Comparison of ENCODE assay signal across 17 mouse cellular contexts in genomic region chr2:85105426-85106013, GRCm38 (mm10). TPM values are rescaled to one million over a fixed set of nuclear protein-coding genes. Genes with fewer than 3 reads are reported as not detected.
DNase-seq lines count a peak whose midpoint lies in the region; ATAC-seq lines count a peak whose summit lies in the region.
"Had no signal": no experiment of that assay in that cellular context is flagged by ENCODE, and none has a peak within 500 bp of the region (broad histone marks: within the 10 kb centered on the region; RNA-seq: fewer than 3 reads in every experiment).

No protein-coding gene starts in this region.

- no peak for DNase-seq in embryonic facial prominence, embryonic 14.5 days (ENCODE audit: low spot score)
- no peak for DNase-seq in embryonic facial prominence, embryonic 10.5 days (ENCODE audit: low spot score)
- DNase-seq in A20 (ENCODE audit: low read depth, low spot score) = peak; percentile 8
- peak; percentile 74 to 85 for DNase-seq in lung, adult 18-20 months
- DNase-seq in lung, postnatal 4 days = peak; percentile 54 to 73
- no peak for DNase-seq in right cerebral cortex, postnatal 25 days
- DNase-seq in cerebellum, adult 11 months = no peak
- DNase-seq in neural tube, embryonic 10.5 days (ENCODE audit: extremely low spot score, low spot score) = no peak
- DNase-seq: adrenal gland, adult 2 months; cerebellum, adult 9-11 months; gastrocnemius, postnatal 36 days; kidney, postnatal 25 days; liver, postnatal 0 days; spleen, adult 18-20 months; thymus, adult 2 months had no signal

- no peak overlapping the region for H3K4me3 ChIP-seq in embryonic facial prominence, embryonic 14.5 days (ENCODE audit: low read depth, low read length)
- no peak overlapping the region for H3K4me3 ChIP-seq in embryonic facial prominence, embryonic 10.5 days
- H3K4me3 ChIP-seq: limb, embryonic 13.5 days had no signal

- H3K36me3 ChIP-seq in embryonic facial prominence, embryonic 14.5 days (ENCODE audit: control insufficient read depth, insufficient read depth, low read length) = no peaks in the 10 kb centered on the region
- H3K36me3 ChIP-seq in embryonic facial prominence, embryonic 10.5 days (replicated peaks) = no peaks in the 10 kb centered on the region
- H3K36me3 ChIP-seq: limb, embryonic 13.5 days had no signal

- 77% methylated on average over 11 of the region's 11 CpGs for WGBS in embryonic facial prominence, embryonic 14.5 days
- 87% methylated on average over 11 of the region's 11 CpGs for WGBS in embryonic facial prominence, embryonic 10.5 days

- no peak overlapping the region for H3K9ac ChIP-seq in embryonic facial prominence, embryonic 14.5 days (ENCODE audit: low read depth, low read length)
- H3K9ac ChIP-seq: hindbrain, embryonic 14.5 days; limb, embryonic 13.5 days; liver, postnatal 0 days had no signal

- H3K4me1 ChIP-seq in embryonic facial prominence, embryonic 14.5 days (ENCODE audit: control insufficient read depth, insufficient read depth, low read length) = no peaks in the 10 kb centered on the region
- no peaks in the 10 kb centered on the region for H3K4me1 ChIP-seq in embryonic facial prominence, embryonic 10.5 days
- H3K4me1 ChIP-seq: limb, embryonic 13.5 days had no signal

- no peaks in the 10 kb centered on the region for H3K27me3 ChIP-seq in embryonic facial prominence, embryonic 14.5 days (replicated peaks; ENCODE audit: control insufficient read depth, insufficient read depth, low read length)
- no peaks in the 10 kb centered on the region for H3K27me3 ChIP-seq in embryonic facial prominence, embryonic 10.5 days (replicated peaks; ENCODE audit: low read depth, poor library complexity, severe bottlenecking)
- H3K27me3 ChIP-seq: limb, embryonic 13.5 days had no signal

- no peak overlapping the region for H3K27ac ChIP-seq in embryonic facial prominence, embryonic 14.5 days (replicated peaks; ENCODE audit: low read depth, low read length)
- H3K27ac ChIP-seq in embryonic facial prominence, embryonic 10.5 days (replicated peaks) = no peak overlapping the region
- H3K27ac ChIP-seq: hindbrain, embryonic 14.5 days; limb, embryonic 13.5 days had no signal

- H3K9me3 ChIP-seq in embryonic facial prominence, embryonic 14.5 days (ENCODE audit: control insufficient read depth, low read length) = peaks cover 8% of the 10 kb centered on the region; the same call in 1 of the 2 replicates
- H3K9me3 ChIP-seq in embryonic facial prominence, embryonic 10.5 days = no peaks in the 10 kb centered on the region

- H3K4me2 ChIP-seq in embryonic facial prominence, embryonic 14.5 days (ENCODE audit: low read depth, low read length) = no peak overlapping the region
- H3K4me2 ChIP-seq: hindbrain, embryonic 14.5 days; limb, embryonic 13.5 days had no signal

- peak; percentile 18; the same call in 1 of the 2 replicates for ATAC-seq in embryonic facial prominence, embryonic 14.5 days (ENCODE audit: low read depth)
- ATAC-seq: liver, postnatal 0 days had no signal

RNA-seq across cellular contexts. Expression of gene Aplnr, which starts 30.5 kb away (rescaled TPM):
- polyA plus RNA-seq in embryonic facial prominence, embryonic 14.5 days (2014; fragmentation: Nextera tagmentation; extraction: Ambion mirVana) = 62.0 and 63.2 TPM in 2 replicates
- 40.2 and 42.2 TPM in 2 replicates for polyA plus RNA-seq in embryonic facial prominence, embryonic 10.5 days (2016; fragmentation: Nextera tagmentation; extraction: Ambion mirVana)

RNA-seq across cellular contexts. Expression of gene Tnks1bp1, which starts 57.7 kb away (rescaled TPM):
- polyA plus RNA-seq in embryonic facial prominence, embryonic 14.5 days (2014; fragmentation: Nextera tagmentation; extraction: Ambion mirVana) = 14.7 and 16.6 TPM in 2 replicates
- polyA plus RNA-seq in embryonic facial prominence, embryonic 10.5 days (2016; fragmentation: Nextera tagmentation; extraction: Ambion mirVana) = 31.5 and 33.1 TPM in 2 replicates

Comparison
In these comparisons a context has a peak if more than half of its experiments do, and no peak if none do; other contexts are left out.
1. DNase-seq: peak in A20 (single experiment), lung, adult 18-20 months (2 of 2) and lung, postnatal 4 days (2 of 2); none in embryonic facial prominence, embryonic 14.5 days (single experiment), embryonic facial prominence, embryonic 10.5 days (single experiment), right cerebral cortex, postnatal 25 days (single experiment), cerebellum, adult 11 months (single experiment) and neural tube, embryonic 10.5 days (single experiment).